Mouse (Mus musculus) embryonic facial prominence, embryonic 13.5 days (tissue): Measurements from ENCODE around the gene Caprin2. TPM values are rescaled to one million over a fixed set of nuclear protein-coding genes. Genes with fewer than 3 reads are reported as not detected.
A peak's percentile ranks its signal among the peaks of the same experiment; 100 is the strongest.

Experiments used
- ATAC-seq: fragments of 200-750 bp; cut with Nextera tagmentation; 2 replicates; pipeline ENCODE4 v1.8.0; 2017; ENCODE audit warnings: low read depth; ENCODE audit not compliant: insufficient number of reproducible peaks, insufficient read depth, low FRiP score, low TSS enrichment
- H3K27ac ChIP-seq: fragments of 300-500 bp; sonication (generic); 2 replicates; pipeline ENCODE4 v1.5.1; 2015; ENCODE audit warnings: moderate library complexity, mild to moderate bottlenecking, inconsistent platforms
- H3K27me3 ChIP-seq: fragments of 300-500 bp; sonication (generic); 2 replicates; pipeline ENCODE4 v1.6.1; 2015; ENCODE audit warnings: mild to moderate bottlenecking, inconsistent platforms
- H3K36me3 ChIP-seq: fragments of 300-500 bp; sonication (generic); 2 replicates; pipeline ENCODE4 v1.6.1; 2015; ENCODE audit warnings: mild to moderate bottlenecking, inconsistent platforms
- H3K4me1 ChIP-seq: fragments of 300-500 bp; sonication (generic); 2 replicates; pipeline ENCODE4 v1.6.1; 2015; ENCODE audit warnings: inconsistent platforms
- H3K4me2 ChIP-seq: fragments of 300-500 bp; sonication (generic); 2 replicates; pipeline ENCODE4 v1.6.1; 2015; ENCODE audit warnings: moderate library complexity, mild to moderate bottlenecking, inconsistent platforms
- H3K4me3 ChIP-seq: fragments of 300-500 bp; sonication (generic); 2 replicates; pipeline ENCODE4 v1.5.1; 2015; ENCODE audit warnings: mild to moderate bottlenecking, inconsistent platforms
- H3K9ac ChIP-seq: fragments of 300-500 bp; sonication (generic); 2 replicates; pipeline ENCODE4 v1.6.1; 2015; ENCODE audit warnings: mild to moderate bottlenecking, inconsistent platforms
- H3K9me3 ChIP-seq: fragments of 300-500 bp; sonication (generic); 2 replicates; pipeline ENCODE4 v1.6.1; 2016; ENCODE audit warnings: inconsistent platforms
- WGBS: fragments of 180-500 bp; shearing (Covaris S2); methylation state at CpG from one replicate; pipeline ENCODE4 v1.1.7; 2015; ENCODE audit warnings: mixed read lengths; 5-methylcytosine and 5-hydroxymethylcytosine counted together
- polyA plus RNA-seq: library from polyadenylated mRNA; unstranded; fragments of >200 nt; fragmentation: Nextera tagmentation; extraction: Ambion mirVana; gene quantifications from 2 replicates; pipeline ENCODE4 v1.2.1, GENCODE M21; 2015

Caprin2 gene
- polyA plus RNA-seq, 1 experiment from 2014 or later, result 15.9 TPM

DNA sequence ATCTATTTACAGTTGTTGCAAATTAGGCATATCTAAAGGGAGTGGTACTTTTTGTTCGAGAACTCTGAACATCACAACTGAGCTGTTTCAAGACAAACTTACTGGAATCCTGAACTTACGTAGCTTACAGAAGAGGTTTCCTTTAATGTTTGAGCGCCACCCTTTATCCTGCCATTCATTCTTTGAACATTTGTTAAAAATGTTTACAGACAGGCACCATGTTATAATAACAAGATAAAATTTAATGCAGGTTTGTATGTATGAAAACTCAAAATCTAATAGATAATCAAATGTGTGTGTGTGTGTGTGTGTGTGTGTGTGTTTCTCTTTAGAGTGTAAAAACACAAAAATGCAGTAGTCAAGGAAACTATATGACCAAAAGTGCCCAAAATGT lies 64.3 kb downstream of the Caprin2 start:
- H3K27ac ChIP-seq, result peak overlapping the region; percentile 39; the same call in 1 of the 2 replicates
- no peak for ATAC-seq
- no peaks in the 10 kb centered on the region for H3K27me3 ChIP-seq
- H3K4me3 ChIP-seq, result peak overlapping the region; percentile 92
- peaks cover 20% of the 10 kb centered on the region for H3K4me1 ChIP-seq
- WGBS, result 17% methylated on average over 3 of the region's 3 CpGs
- peak overlapping the region; percentile 84 for H3K9ac ChIP-seq
- H3K4me2 ChIP-seq, result peak overlapping the region; percentile 76
- H3K36me3 ChIP-seq, result no peaks in the 10 kb centered on the region
- no peaks in the 10 kb centered on the region for H3K9me3 ChIP-seq

DNA sequence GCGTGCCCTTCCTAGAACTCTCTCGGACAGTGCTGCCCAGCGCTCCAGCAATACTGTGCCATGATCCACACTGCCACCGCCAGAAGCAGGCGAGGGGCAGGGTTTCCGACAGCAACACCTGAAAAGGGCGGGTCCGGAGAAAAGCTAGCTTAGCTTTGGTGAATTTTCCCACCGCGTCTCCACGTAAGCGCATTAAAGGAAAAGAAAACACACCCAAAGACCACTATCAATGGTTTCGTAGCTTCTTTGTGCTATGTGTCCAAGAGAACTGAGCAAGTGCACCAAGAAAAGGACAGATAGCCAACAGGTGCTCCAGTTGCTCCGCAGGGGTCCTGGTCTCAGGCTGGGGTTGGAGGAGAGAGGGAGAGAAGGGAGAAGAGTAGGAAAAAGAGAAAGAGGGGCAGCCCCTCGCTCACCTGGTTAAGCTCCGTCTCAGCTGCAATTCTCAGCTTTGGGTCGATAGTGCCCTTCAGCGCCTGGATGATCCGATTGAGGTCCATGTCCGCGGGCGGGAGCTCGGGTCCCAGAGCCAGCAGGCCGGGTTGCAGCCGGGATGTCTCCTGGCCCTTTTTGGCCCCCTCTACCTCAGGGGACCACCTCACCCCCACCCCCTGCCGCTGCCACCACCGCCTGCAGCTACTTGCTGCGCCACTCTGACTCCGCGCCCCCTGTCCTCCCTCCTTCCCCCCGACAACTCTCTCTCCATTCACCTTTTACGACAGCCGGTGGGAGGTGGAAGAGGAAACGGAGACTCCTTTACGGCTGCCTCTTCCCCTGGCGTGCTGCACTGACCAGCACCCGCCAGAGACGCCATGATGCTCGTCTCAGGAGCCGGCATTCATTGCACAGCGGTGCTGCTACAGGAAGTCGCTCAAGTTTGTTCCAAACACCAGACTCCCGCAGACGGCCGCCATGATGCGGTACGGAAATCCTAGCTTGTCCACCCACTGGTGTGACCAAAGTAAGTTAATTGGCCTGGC lies 65.0 kb downstream of the Caprin2 start, which contains the start of gene Ipo8:
Gene Ipo8, minus strand, starts transcription at position 720 of the 980 bp plus-strand sequence.
- Histone ChIP-seq H3K36me3 (no peaks in the 10 kb centered on the region), H3K9me3 (no peaks in the 10 kb centered on the region), H3K27me3 (no peaks in the 10 kb centered on the region), H3K4me1 (peaks cover 20% of the 10 kb centered on the region), H3K9ac (peak within 1 kb of the TSS; percentile 84), H3K27ac (peak within 1 kb of the TSS; percentile 62), H3K4me2 (peak within 1 kb of the TSS; percentile 76), H3K4me3 (peak within 1 kb of the TSS; percentile 92)
- WGBS, result under 1% methylated on average over 47 of the region's 47 CpGs
- peak; percentile 96 for ATAC-seq

DNA sequence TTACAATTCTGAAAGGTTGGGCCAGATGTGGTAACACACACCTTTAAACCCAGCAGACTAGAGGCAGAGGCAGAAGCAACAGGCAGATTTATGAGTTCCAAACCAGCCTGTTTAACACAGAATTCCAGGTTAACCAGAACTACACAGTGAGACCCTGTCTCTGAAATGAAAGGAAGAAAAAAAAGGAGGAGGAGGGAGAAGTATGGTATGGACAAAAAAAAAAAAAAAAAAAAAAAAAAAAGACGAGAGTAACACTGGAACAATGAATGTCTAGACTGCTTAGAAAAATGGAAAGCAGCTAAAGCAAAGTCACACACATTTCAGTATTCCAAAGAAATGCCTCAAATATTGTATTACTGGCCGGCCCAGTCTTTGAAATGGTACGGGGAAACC lies 65.7 kb downstream of the Caprin2 start:
- H3K4me3 ChIP-seq, result peak overlapping the region; percentile 92
- 5% methylated on average over 3 of the region's 3 CpGs for WGBS
- H3K27me3 ChIP-seq, result no peaks in the 10 kb centered on the region
- no peaks in the 10 kb centered on the region for H3K36me3 ChIP-seq
- H3K4me2 ChIP-seq, result peak overlapping the region; percentile 76
- H3K4me1 ChIP-seq, result peaks cover 20% of the 10 kb centered on the region
- no peak overlapping the region for H3K27ac ChIP-seq
- H3K9ac ChIP-seq, result peak overlapping the region; percentile 84
- no peak for ATAC-seq
- no peaks in the 10 kb centered on the region for H3K9me3 ChIP-seq

DNA sequence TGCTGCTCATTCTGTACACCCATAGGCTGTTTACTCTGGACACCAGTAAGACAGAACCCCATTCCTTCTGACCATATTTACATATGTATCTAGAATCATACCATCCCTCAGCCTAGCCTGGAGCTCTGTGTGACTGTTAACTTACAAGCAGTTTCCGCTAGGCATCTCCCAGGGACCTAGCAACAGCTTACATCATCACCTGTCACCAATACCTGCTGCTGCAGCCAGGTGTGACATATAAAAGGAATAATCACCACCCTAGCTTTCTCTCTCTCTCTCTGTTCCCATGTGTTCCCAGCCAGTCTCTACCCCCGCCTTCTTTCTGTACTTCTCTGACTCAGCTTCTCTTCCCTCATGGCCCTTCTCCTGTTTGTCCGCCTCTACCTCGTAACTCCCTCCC lies 69.9 kb downstream of the Caprin2 start:
- no peak overlapping the region for H3K27ac ChIP-seq
- ATAC-seq, result no peak
- H3K4me2 ChIP-seq, result no peak overlapping the region
- no peak overlapping the region for H3K4me3 ChIP-seq
- H3K9ac ChIP-seq, result no peak overlapping the region
- H3K4me1 ChIP-seq, result peaks cover 15% of the 10 kb centered on the region
- H3K36me3 ChIP-seq, result peaks cover 13% of the 10 kb centered on the region
- 87% methylated on average over 4 of the region's 4 CpGs for WGBS
- no peaks in the 10 kb centered on the region for H3K9me3 ChIP-seq
- no peaks in the 10 kb centered on the region for H3K27me3 ChIP-seq

DNA sequence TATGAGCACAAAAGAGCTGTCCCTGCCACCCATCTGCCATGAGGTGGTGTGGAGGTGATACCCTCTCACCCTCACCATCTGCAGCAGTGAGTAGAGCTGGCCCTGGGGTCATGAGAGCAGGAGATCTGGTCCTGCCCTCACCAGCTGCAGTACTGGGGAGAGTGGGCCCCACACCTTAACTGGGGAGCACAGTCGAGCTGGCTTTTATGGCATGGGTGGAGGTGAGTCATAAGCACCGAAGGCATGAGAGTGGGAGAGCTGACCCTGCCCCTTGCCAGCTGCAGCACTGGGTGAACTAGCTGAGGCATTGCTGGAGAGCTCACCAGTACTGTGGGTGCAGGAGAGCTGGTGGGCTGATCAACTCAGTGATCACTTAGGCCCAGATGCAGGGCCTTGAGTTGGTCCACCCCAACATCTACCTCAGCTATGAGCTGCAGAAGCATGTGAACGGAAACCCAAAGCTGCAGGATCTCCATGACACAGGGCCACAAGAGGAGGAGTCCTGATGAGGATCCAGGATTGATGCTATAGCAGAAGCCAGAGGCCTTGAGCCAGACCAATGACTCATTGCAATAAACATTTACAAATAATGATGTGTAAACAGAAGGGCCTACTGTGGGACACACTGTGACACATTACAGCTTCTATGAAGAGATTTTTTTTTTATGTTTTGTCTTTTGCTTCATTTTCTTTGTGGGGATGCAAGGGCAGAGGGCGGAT lies 77.3 kb downstream of the Caprin2 start:
- Histone ChIP-seq H3K9me3 (no peaks in the 10 kb centered on the region), H3K4me2 (no peak overlapping the region), H3K4me3 (no peak overlapping the region), H3K36me3 (peaks cover 53% of the 10 kb centered on the region), H3K27ac (no peak overlapping the region), H3K9ac (no peak overlapping the region), H3K4me1 (no peaks in the 10 kb centered on the region), H3K27me3 (no peaks in the 10 kb centered on the region)
- WGBS, result 92% methylated on average over 4 of the region's 4 CpGs
- ATAC-seq, result no peak

DNA sequence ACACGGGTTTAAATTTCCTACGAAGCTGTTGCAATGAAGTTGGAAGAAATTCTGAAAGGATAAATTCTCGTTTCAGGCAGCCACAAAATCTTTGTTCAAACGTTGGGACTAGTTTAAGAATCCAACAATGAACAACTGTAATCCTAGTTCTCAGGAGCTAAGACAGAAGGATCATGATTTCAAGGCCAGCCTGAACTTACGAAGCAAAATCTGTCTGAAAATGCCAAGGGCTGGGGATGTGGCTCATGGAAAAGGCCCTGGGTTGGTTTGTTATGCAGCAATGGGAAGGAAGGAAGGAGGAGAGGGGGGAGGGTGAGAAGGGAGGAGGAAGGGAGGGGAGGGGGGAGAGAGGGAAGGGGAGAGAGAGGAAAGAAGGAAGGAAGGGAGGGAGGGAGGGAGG lies 79.3 kb downstream of the Caprin2 start:
- Histone ChIP-seq H3K4me1 (no peaks in the 10 kb centered on the region), H3K36me3 (peaks cover 66% of the 10 kb centered on the region), H3K27me3 (no peaks in the 10 kb centered on the region), H3K9me3 (no peaks in the 10 kb centered on the region), H3K9ac (no peak overlapping the region), H3K4me3 (no peak overlapping the region), H3K4me2 (no peak overlapping the region), H3K27ac (no peak overlapping the region)
- 83% methylated on average over 5 of the region's 5 CpGs for WGBS
- no peak for ATAC-seq

DNA sequence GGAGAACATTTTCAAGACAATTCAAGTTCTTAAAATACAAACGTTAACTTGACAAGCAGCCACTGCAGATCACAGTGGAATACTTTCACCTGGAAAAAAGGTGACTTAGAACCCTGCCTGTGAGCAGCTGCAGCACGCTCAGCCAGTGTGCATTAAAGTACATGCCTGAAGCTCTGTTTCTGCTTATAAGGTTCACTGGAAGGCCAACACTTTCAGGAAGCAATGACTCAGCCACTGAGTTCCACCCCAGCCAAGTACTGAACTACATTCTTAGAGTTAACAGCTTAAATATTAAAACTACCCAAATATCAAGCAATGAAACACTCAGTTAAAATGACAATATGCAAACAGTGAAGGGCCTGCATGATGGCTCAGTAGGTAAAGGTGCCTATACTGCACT lies 84.9 kb downstream of the Caprin2 start:
- Histone ChIP-seq H3K9me3 (no peaks in the 10 kb centered on the region), H3K4me3 (no peak overlapping the region), H3K27me3 (no peaks in the 10 kb centered on the region), H3K9ac (no peak overlapping the region), H3K36me3 (peaks cover 72% of the 10 kb centered on the region), H3K27ac (no peak overlapping the region), H3K4me1 (no peaks in the 10 kb centered on the region), H3K4me2 (no peak overlapping the region)
- WGBS, result 85% methylated on average over 2 of the region's 2 CpGs
- no peak for ATAC-seq

DNA sequence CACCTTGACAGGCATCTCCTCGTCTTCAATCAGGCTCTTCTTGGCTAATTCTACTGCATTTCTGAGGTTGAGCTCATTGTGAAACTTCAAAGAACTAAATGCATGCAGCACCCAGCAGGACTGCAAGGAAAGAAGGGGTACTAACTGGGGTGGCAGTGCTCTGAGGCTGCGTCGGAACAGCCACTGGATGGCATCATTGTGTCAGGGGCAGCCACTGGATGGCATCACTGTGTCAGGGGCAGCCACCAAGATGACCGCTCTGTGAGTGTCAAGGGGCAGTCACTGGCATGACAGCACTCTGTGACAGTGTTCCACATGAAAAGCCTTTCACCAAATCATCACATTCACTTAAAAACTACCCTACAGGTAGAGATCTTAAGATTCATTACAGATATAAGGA lies 96.3 kb downstream of the Caprin2 start:
- 82% methylated on average over 4 of the region's 4 CpGs for WGBS
- Histone ChIP-seq H3K27me3 (no peaks in the 10 kb centered on the region), H3K4me1 (no peaks in the 10 kb centered on the region), H3K9me3 (no peaks in the 10 kb centered on the region), H3K4me3 (no peak overlapping the region), H3K36me3 (peaks cover 66% of the 10 kb centered on the region), H3K9ac (no peak overlapping the region), H3K27ac (no peak overlapping the region), H3K4me2 (no peak overlapping the region)
- no peak for ATAC-seq

DNA sequence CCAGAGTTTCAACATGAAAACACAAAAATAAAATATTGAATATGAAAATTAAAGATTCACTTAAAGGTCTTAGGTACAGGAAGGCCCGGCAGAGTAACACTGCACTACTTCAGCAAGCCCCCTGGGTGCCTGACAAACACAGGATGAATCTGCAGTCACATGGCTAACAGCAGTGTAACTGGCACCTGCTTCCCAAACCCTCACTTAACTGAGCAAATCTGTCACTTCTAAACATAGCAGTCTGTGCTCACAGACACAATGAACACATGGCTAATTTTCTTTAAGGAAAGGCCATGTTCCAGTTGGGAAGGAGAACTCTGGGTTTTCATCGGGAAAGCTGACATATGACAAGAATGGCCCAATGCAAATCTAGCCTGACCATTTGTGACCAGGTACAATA lies 100.9 kb downstream of the Caprin2 start:
- Histone ChIP-seq H3K4me1 (no peaks in the 10 kb centered on the region), H3K27ac (no peak overlapping the region), H3K36me3 (peaks cover 46% of the 10 kb centered on the region), H3K27me3 (no peaks in the 10 kb centered on the region), H3K4me3 (no peak overlapping the region), H3K4me2 (no peak overlapping the region), H3K9me3 (no peaks in the 10 kb centered on the region), H3K9ac (no peak overlapping the region)
- ATAC-seq, result no peak
- WGBS, result 86% methylated on average over 2 of the region's 2 CpGs
